Mouse (Mus musculus) bone marrow, adult 2 months (tissue): ENCODE measurements around the gene Snx4.

Experiments used
- CTCF ChIP-seq: fragments of 200-500 bp; IDR thresholded peaks from 2 replicates; pipeline ENCODE4 v1.5.1; 2011; ENCODE audit warnings: low read length, control low read depth; ENCODE audit not compliant: control insufficient read depth, insufficient read depth
- POLR2A ChIP-seq: fragments of 200-500 bp; IDR thresholded peaks from 2 replicates; pipeline ENCODE4 v1.6.1; 2011; ENCODE audit warnings: low read depth, mild to moderate bottlenecking, control low read depth, low read length, borderline replicate concordance; ENCODE audit not compliant: control insufficient read depth

GRCm38 (mm10) chr16:33325704-33326455 lies 74.6 kb downstream of the Snx4 start:
- TF ChIP-seq CTCF (no peak), POLR2A (no peak)
